26 mouse cellular contexts compared by ENCODE assay signal in genomic region chr14:34033841-34034610, GRCm38 (mm10). TPM values are rescaled to one million over a fixed set of nuclear protein-coding genes. Genes with fewer than 3 reads are reported as not detected.
A peak's percentile ranks its signal among the peaks of the same experiment; 100 is the strongest.
DNase-seq lines count a peak whose midpoint lies in the region; ATAC-seq lines count a peak whose summit lies in the region.
"Had no signal": no experiment of that assay in that cellular context is flagged by ENCODE, and none has a peak within 500 bp of the region (broad histone marks: within the 10 kb centered on the region; RNA-seq: fewer than 3 reads in every experiment).

No protein-coding gene starts in this region.

- no peak for ATAC-seq in forebrain, embryonic 11.5 days (replicated peaks; ENCODE audit: low FRiP score)
- no peak for ATAC-seq in inflammation-experienced regulatory T-cells, adult 6 months
- ATAC-seq: forebrain, embryonic 16.5 days had no signal

- WGBS in forebrain, embryonic 11.5 days: 85% methylated on average over 8 of the region's 8 CpGs
- 91% methylated on average over 8 of the region's 8 CpGs for WGBS in forebrain, embryonic 10.5 days

- no peak overlapping the region for H3K9ac ChIP-seq in forebrain, embryonic 11.5 days (ENCODE audit: low read length)
- H3K9ac ChIP-seq: embryonic facial prominence, embryonic 15.5 days; forebrain, embryonic 12.5 days; heart, embryonic 13.5 days; hindbrain, embryonic 15.5 days had no signal

- no peaks in the 10 kb centered on the region for H3K36me3 ChIP-seq in forebrain, embryonic 11.5 days (ENCODE audit: control insufficient read depth, insufficient read depth, low read length)
- H3K36me3 ChIP-seq in forebrain, embryonic 10.5 days (replicated peaks): no peaks in the 10 kb centered on the region
- H3K36me3 ChIP-seq: embryonic facial prominence, embryonic 15.5 days; forebrain, embryonic 12.5 days; heart, embryonic 13.5 days; hindbrain, embryonic 15.5 days had no signal

- H3K4me3 ChIP-seq in forebrain, embryonic 11.5 days (ENCODE audit: low read depth, low read length): no peak overlapping the region
- H3K4me3 ChIP-seq in forebrain, embryonic 10.5 days: no peak overlapping the region
- H3K4me3 ChIP-seq: embryonic facial prominence, embryonic 15.5 days; erythroblast, embryonic 14.5 days; forebrain, embryonic 12.5 days; heart, embryonic 13.5 days; hindbrain, embryonic 15.5 days had no signal

- H3K4me1 ChIP-seq in forebrain, embryonic 11.5 days (replicated peaks; ENCODE audit: control insufficient read depth, insufficient read depth, low read length): no peaks in the 10 kb centered on the region
- H3K4me1 ChIP-seq in forebrain, embryonic 10.5 days: no peaks in the 10 kb centered on the region
- H3K4me1 ChIP-seq: embryonic facial prominence, embryonic 15.5 days; forebrain, embryonic 12.5 days; heart, embryonic 13.5 days; hindbrain, embryonic 15.5 days had no signal

- H3K4me2 ChIP-seq in forebrain, embryonic 11.5 days (ENCODE audit: low read depth, low read length, severe bottlenecking): no peak overlapping the region
- H3K4me2 ChIP-seq: embryonic facial prominence, embryonic 15.5 days; forebrain, embryonic 12.5 days; heart, embryonic 13.5 days; hindbrain, embryonic 15.5 days had no signal

- peak; percentile 21 for DNase-seq in forebrain, embryonic 11.5 days (ENCODE audit: low spot score)
- no peak for DNase-seq in forebrain, embryonic 10.5 days (ENCODE audit: extremely low spot score, low spot score)
- peak; percentile 56 for DNase-seq in adrenal gland, adult 8-10 months
- DNase-seq in adrenal gland, postnatal 36 days: peak; percentile 23 to 41
- peak; percentile 67 for DNase-seq in retina, postnatal 7 days (ENCODE audit: low read depth, low spot score)
- no peak for DNase-seq in gastrocnemius, postnatal 25 days
- DNase-seq: cerebellum, adult 2 months; cerebellum, postnatal 10 days; embryo, embryonic 11 days; gastrocnemius, postnatal 36 days; heart, adult 18-20 months; heart, postnatal 36 days; kidney, adult 11 months had no signal

- no peaks in the 10 kb centered on the region for H3K27me3 ChIP-seq in forebrain, embryonic 11.5 days (ENCODE audit: control insufficient read depth, insufficient read depth, low read length)
- H3K27me3 ChIP-seq in forebrain, embryonic 10.5 days (ENCODE audit: poor library complexity, severe bottlenecking): no peaks in the 10 kb centered on the region
- H3K27me3 ChIP-seq: CH12.LX; embryonic facial prominence, embryonic 15.5 days; forebrain, embryonic 12.5 days; heart, embryonic 13.5 days; hindbrain, embryonic 15.5 days had no signal

- H3K9me3 ChIP-seq in forebrain, embryonic 11.5 days (ENCODE audit: control insufficient read depth, low read length): no peaks in the 10 kb centered on the region
- no peaks in the 10 kb centered on the region for H3K9me3 ChIP-seq in forebrain, embryonic 10.5 days
- H3K9me3 ChIP-seq: embryonic facial prominence, embryonic 15.5 days; forebrain, embryonic 12.5 days; heart, embryonic 13.5 days; hindbrain, embryonic 15.5 days had no signal

- H3K27ac ChIP-seq in forebrain, embryonic 11.5 days (ENCODE audit: low read depth, low read length): no peak overlapping the region
- H3K27ac ChIP-seq in forebrain, embryonic 10.5 days: no peak overlapping the region
- H3K27ac ChIP-seq: embryonic facial prominence, embryonic 15.5 days; forebrain, embryonic 12.5 days; heart, embryonic 13.5 days; hindbrain, embryonic 15.5 days had no signal

RNA-seq across cellular contexts. Expression of gene Gm5460, which starts 17.5 kb away (rescaled TPM):
- polyA plus RNA-seq in forebrain, embryonic 11.5 days (2014; fragmentation: Nextera tagmentation; extraction: Ambion mirVana): not detected in 2 replicates
- not detected in 2 replicates for polyA plus RNA-seq in forebrain, embryonic 10.5 days (2016; fragmentation: Nextera tagmentation; extraction: Ambion mirVana)
- under 1 TPM in 3 of 4 experiments, not detected in 1; 0.13 to 0.58 (median 0.38) TPM for total RNA-seq in adrenal gland, adult 8-10 months (2022)
- under 1 TPM in 1 of 2 experiments, not detected in 1; 0.17 TPM for total RNA-seq in adrenal gland, postnatal 36 days (2021)
- not detected for polyA plus RNA-seq in inflammation-experienced regulatory T-cells, adult 6 months (2017; shearing (Covaris generic))
- total RNA-seq in gastrocnemius, postnatal 25 days (2021): not detected
- total RNA-seq: CH12.LX; gastrocnemius, adult 18-20 months; gastrocnemius, postnatal 36 days; heart, adult 18-20 months; heart, postnatal 36 days had no signal
- polyA plus RNA-seq: cerebellum, adult 2 months; embryonic facial prominence, embryonic 11.5 days; embryonic facial prominence, embryonic 15.5 days; erythroblast, embryonic 14.5 days; forebrain, embryonic 12.5 days; forebrain, embryonic 16.5 days; hindbrain, embryonic 11.5 days; hindbrain, embryonic 15.5 days; kidney, embryonic 14.5 days had no signal

RNA-seq across cellular contexts. Expression of gene Antxrl, which starts 18.5 kb away (rescaled TPM):
- not detected in 2 replicates for polyA plus RNA-seq in forebrain, embryonic 11.5 days (2014; fragmentation: Nextera tagmentation; extraction: Ambion mirVana)
- not detected in 2 replicates for polyA plus RNA-seq in forebrain, embryonic 10.5 days (2016; fragmentation: Nextera tagmentation; extraction: Ambion mirVana)
- not detected for total RNA-seq in adrenal gland, adult 8-10 months (2022)
- not detected for total RNA-seq in adrenal gland, postnatal 36 days (2021)
- not detected for polyA plus RNA-seq in inflammation-experienced regulatory T-cells, adult 6 months (2017; shearing (Covaris generic))
- total RNA-seq in gastrocnemius, postnatal 25 days (2021): not detected
- total RNA-seq: CH12.LX; gastrocnemius, adult 18-20 months; gastrocnemius, postnatal 36 days; heart, adult 18-20 months; heart, postnatal 36 days had no signal
- polyA plus RNA-seq: cerebellum, adult 2 months; embryonic facial prominence, embryonic 11.5 days; embryonic facial prominence, embryonic 15.5 days; forebrain, embryonic 12.5 days; forebrain, embryonic 16.5 days; heart, embryonic 13.5 days; heart, postnatal 0 days; hindbrain, embryonic 11.5 days; hindbrain, embryonic 15.5 days; kidney, embryonic 14.5 days had no signal

RNA-seq across cellular contexts. Expression of gene Gm30083, which starts 19.0 kb away (rescaled TPM):
- not detected in 2 replicates for polyA plus RNA-seq in forebrain, embryonic 11.5 days (2014; fragmentation: Nextera tagmentation; extraction: Ambion mirVana)
- polyA plus RNA-seq in forebrain, embryonic 10.5 days (2016; fragmentation: Nextera tagmentation; extraction: Ambion mirVana): not detected in 2 replicates
- total RNA-seq in adrenal gland, adult 8-10 months (2022): not detected
- not detected for total RNA-seq in adrenal gland, postnatal 36 days (2021)
- not detected for polyA plus RNA-seq in inflammation-experienced regulatory T-cells, adult 6 months (2017; shearing (Covaris generic))
- not detected for total RNA-seq in gastrocnemius, postnatal 25 days (2021)
- total RNA-seq: CH12.LX; gastrocnemius, adult 18-20 months; gastrocnemius, postnatal 36 days; heart, adult 18-20 months; heart, postnatal 36 days had no signal
- polyA plus RNA-seq: cerebellum, adult 2 months; embryonic facial prominence, embryonic 11.5 days; embryonic facial prominence, embryonic 15.5 days; erythroblast, embryonic 14.5 days; forebrain, embryonic 12.5 days; forebrain, embryonic 16.5 days; heart, embryonic 13.5 days; heart, postnatal 0 days; hindbrain, embryonic 11.5 days; hindbrain, embryonic 15.5 days; kidney, embryonic 14.5 days had no signal

RNA-seq across cellular contexts. Expression of gene Anxa8, which starts 51.8 kb away (rescaled TPM):
- 0.88 and 1.2 TPM in 2 replicates for polyA plus RNA-seq in forebrain, embryonic 11.5 days (2014; fragmentation: Nextera tagmentation; extraction: Ambion mirVana)
- polyA plus RNA-seq in forebrain, embryonic 10.5 days (2016; fragmentation: Nextera tagmentation; extraction: Ambion mirVana): 0.64 and 1.0 TPM in 2 replicates
- total RNA-seq in adrenal gland, adult 8-10 months (2022): 1 to 10 TPM; 1.2 to 3.1 (median 2.0) TPM
- total RNA-seq in adrenal gland, postnatal 36 days (2021): 1 to 10 TPM; 2.8 to 3.5 TPM
- not detected for polyA plus RNA-seq in inflammation-experienced regulatory T-cells, adult 6 months (2017; shearing (Covaris generic))
- 1 to 10 TPM in 1 of 2 experiments, under 1 TPM in 1; 0.61 to 1.7 TPM for total RNA-seq in gastrocnemius, postnatal 25 days (2021)
- polyA plus RNA-seq: erythroblast, embryonic 14.5 days; forebrain, embryonic 16.5 days had no signal

RNA-seq across cellular contexts. Expression of gene Zfp488, which starts 55.5 kb away (rescaled TPM):
- polyA plus RNA-seq in forebrain, embryonic 11.5 days (2014; fragmentation: Nextera tagmentation; extraction: Ambion mirVana): 0.08 and 0.09 TPM in 2 replicates
- 0.06 and 0.11 TPM in 2 replicates for polyA plus RNA-seq in forebrain, embryonic 10.5 days (2016; fragmentation: Nextera tagmentation; extraction: Ambion mirVana)
- total RNA-seq in adrenal gland, adult 8-10 months (2022): under 1 TPM in 3 of 4 experiments, not detected in 1; 0.07 to 0.22 (median 0.08) TPM
- not detected for total RNA-seq in adrenal gland, postnatal 36 days (2021)
- not detected for polyA plus RNA-seq in inflammation-experienced regulatory T-cells, adult 6 months (2017; shearing (Covaris generic))
- total RNA-seq in gastrocnemius, postnatal 25 days (2021): not detected
- total RNA-seq: CH12.LX; gastrocnemius, adult 18-20 months; gastrocnemius, postnatal 36 days; heart, postnatal 36 days had no signal
- polyA plus RNA-seq: erythroblast, embryonic 14.5 days; heart, postnatal 0 days; kidney, embryonic 14.5 days had no signal

Comparison
In these comparisons a context has a peak if more than half of its experiments do, and no peak if none do; other contexts are left out.
1. DNase-seq: peak in forebrain, embryonic 11.5 days (single experiment), adrenal gland, adult 8-10 months (single experiment), adrenal gland, postnatal 36 days (2 of 2) and retina, postnatal 7 days (single experiment); none in forebrain, embryonic 10.5 days (single experiment) and gastrocnemius, postnatal 25 days (single experiment).